Mouse (Mus musculus): Measurements from ENCODE around the gene Snta1. TPM values are rescaled to one million over a fixed set of nuclear protein-coding genes. Genes with fewer than 3 reads are reported as not detected.

The Snta1 gene
- polyA plus RNA-seq, 1 experiment from 2014 or later: 4.5 TPM

DNA sequence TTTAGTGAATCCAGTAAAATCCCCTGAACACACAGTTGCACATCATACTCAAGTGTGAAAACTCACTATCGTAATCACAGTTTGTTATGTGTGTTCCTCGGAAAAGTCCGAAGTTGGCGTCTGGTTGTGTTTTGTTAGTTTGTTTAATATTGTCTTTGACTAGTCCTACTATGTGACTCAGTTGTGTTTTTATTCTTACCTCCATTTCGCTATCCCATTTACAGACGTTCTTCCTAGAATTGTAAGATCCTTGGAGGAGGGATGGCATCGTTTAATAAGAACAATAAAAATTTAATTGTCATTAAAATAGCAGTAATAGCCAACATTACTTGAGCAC is 29.3 kb upstream of the Snta1 start:
- peaks cover 11% of the 10 kb centered on the region; the same call in 1 of the 2 replicates for H3K4me1 ChIP-seq (ENCODE audit: control insufficient read depth, insufficient read depth, low read length)
- WGBS: 14% methylated on average over 7 of the region's 7 CpGs
- H3K4me2 ChIP-seq (replicated peaks; ENCODE audit: low read depth, low read length): peak overlapping the region; percentile 62
- H3K27ac ChIP-seq (ENCODE audit: low read depth, low read length): 0 out of 2 replicates have a peak overlapping the region, but pooled peaks have one; percentile 93
- peak overlapping the region; percentile 91 for H3K9ac ChIP-seq (ENCODE audit: low read depth, low read length)
- no peaks in the 10 kb centered on the region for H3K36me3 ChIP-seq (ENCODE audit: control insufficient read depth, insufficient read depth, low read length)
- no peaks in the 10 kb centered on the region for H3K9me3 ChIP-seq (ENCODE audit: control insufficient read depth, low read length)
- peak overlapping the region; percentile 83 for H3K4me3 ChIP-seq (ENCODE audit: low read length)
- ATAC-seq (ENCODE audit: low FRiP score, low TSS enrichment): no peak
- no peaks in the 10 kb centered on the region for H3K27me3 ChIP-seq (ENCODE audit: control insufficient read depth, insufficient read depth, low read length)

DNA sequence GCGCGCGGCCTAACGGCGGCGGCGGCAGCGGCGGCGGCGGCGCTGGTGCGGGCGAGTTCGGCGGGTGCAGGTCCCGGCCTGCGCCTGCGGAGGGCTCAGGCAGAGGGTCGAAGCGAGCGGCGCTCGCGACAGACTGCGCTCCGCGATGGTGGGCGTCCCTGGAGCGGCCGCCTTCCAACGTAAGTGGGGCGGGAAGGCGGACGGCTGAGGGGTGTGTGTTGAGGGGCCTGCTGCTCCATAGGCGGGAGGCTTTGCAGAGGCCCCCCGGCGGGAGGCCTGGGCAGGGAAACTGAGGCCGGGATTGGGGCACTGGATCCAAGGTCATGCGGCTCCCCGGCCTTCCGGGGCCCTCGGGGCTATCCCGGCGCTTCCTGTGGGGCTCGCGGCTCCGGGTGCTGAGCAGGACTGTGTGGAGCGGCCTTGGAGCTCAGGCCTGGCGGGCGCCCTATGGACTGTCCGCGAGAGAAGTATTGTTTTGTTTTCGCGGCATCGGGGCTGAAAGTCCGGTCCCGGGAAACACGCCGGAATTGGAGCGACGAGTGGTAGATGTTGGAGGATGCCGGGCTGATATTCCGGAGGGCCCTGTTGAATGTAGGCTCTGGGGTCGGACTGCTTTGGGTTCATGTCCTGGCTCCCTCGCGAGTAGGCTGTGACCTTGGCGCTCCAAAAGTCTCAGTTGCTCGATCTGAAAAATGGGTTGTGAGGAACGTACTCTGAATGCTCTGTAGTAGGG is 28.7 kb upstream of the Snta1 start, which contains the start of gene Cbfa2t2:
Cbfa2t2 (plus strand) TSS at position 24 of the 733 bp plus-strand sequence.
- H3K36me3 ChIP-seq (ENCODE audit: control insufficient read depth, insufficient read depth, low read length): no peaks in the 10 kb centered on the region
- ATAC-seq (ENCODE audit: low FRiP score, low TSS enrichment): peak; percentile 87
- under 1% methylated on average over 67 of the region's 70 CpGs for WGBS
- peak within 1 kb of the TSS; percentile 91 for H3K9ac ChIP-seq (ENCODE audit: low read depth, low read length)
- no peaks in the 10 kb centered on the region for H3K27me3 ChIP-seq (ENCODE audit: control insufficient read depth, insufficient read depth, low read length)
- H3K4me2 ChIP-seq (replicated peaks; ENCODE audit: low read depth, low read length): peak within 1 kb of the TSS; percentile 62
- H3K4me1 ChIP-seq (ENCODE audit: control insufficient read depth, insufficient read depth, low read length): peaks cover 11% of the 10 kb centered on the region; the same call in 1 of the 2 replicates
- H3K27ac ChIP-seq (ENCODE audit: low read depth, low read length): peak within 1 kb of the TSS; percentile 93
- H3K4me3 ChIP-seq (ENCODE audit: low read length): peak within 1 kb of the TSS; percentile 83
- no peaks in the 10 kb centered on the region for H3K9me3 ChIP-seq (ENCODE audit: control insufficient read depth, low read length)

GRCm38 (mm10) chr2:154436076-154436457 is 28.2 kb upstream of the Snta1 start:
- ATAC-seq (ENCODE audit: low FRiP score, low TSS enrichment): peak; percentile 99
- H3K36me3 ChIP-seq (ENCODE audit: control insufficient read depth, insufficient read depth, low read length): no peaks in the 10 kb centered on the region
- H3K4me1 ChIP-seq (ENCODE audit: control insufficient read depth, insufficient read depth, low read length): peaks cover 11% of the 10 kb centered on the region; the same call in 1 of the 2 replicates
- no peaks in the 10 kb centered on the region for H3K9me3 ChIP-seq (ENCODE audit: control insufficient read depth, low read length)
- no peaks in the 10 kb centered on the region for H3K27me3 ChIP-seq (ENCODE audit: control insufficient read depth, insufficient read depth, low read length)
- peak overlapping the region; percentile 91 for H3K9ac ChIP-seq (ENCODE audit: low read depth, low read length)
- WGBS: under 1% methylated on average over 42 of the region's 44 CpGs
- peak overlapping the region; percentile 83 for H3K4me3 ChIP-seq (ENCODE audit: low read length)
- H3K27ac ChIP-seq (ENCODE audit: low read depth, low read length): no peak overlapping the region
- H3K4me2 ChIP-seq (replicated peaks; ENCODE audit: low read depth, low read length): peak overlapping the region; percentile 45

DNA sequence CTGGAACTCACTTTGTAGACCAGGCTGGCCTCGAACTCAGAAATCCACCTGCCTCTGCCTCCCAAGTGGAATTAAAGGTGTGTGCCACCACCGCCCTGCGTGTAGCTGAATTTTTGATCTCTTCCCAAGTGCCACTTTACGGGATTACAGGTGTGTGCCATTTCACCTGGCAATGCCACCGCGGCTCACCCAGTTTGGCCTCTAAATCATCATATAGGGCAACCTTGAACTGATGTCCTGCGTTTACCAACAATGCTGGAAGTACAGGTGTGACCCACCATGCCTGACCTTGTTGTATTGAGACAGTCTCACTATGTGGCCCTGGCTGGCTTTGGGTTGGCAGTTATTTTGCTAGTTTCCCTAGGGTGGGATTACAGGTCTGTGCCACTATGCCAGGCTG is 26.8 kb upstream of the Snta1 start:
- H3K27ac ChIP-seq (ENCODE audit: low read depth, low read length): no peak overlapping the region
- 95% methylated on average over 7 of the region's 7 CpGs for WGBS
- no peak overlapping the region for H3K4me2 ChIP-seq (replicated peaks; ENCODE audit: low read depth, low read length)
- ATAC-seq (ENCODE audit: low FRiP score, low TSS enrichment): no peak
- peaks cover 11% of the 10 kb centered on the region; the same call in 1 of the 2 replicates for H3K4me1 ChIP-seq (ENCODE audit: control insufficient read depth, insufficient read depth, low read length)
- no peaks in the 10 kb centered on the region for H3K27me3 ChIP-seq (ENCODE audit: control insufficient read depth, insufficient read depth, low read length)
- no peak overlapping the region for H3K4me3 ChIP-seq (ENCODE audit: low read length)
- H3K9ac ChIP-seq (ENCODE audit: low read depth, low read length): no peak overlapping the region
- H3K9me3 ChIP-seq (ENCODE audit: control insufficient read depth, low read length): no peaks in the 10 kb centered on the region
- H3K36me3 ChIP-seq (ENCODE audit: control insufficient read depth, insufficient read depth, low read length): no peaks in the 10 kb centered on the region

GRCm38 (mm10) chr2:154433391-154433790 is 25.5 kb upstream of the Snta1 start:
- no peak overlapping the region for H3K27ac ChIP-seq (ENCODE audit: low read depth, low read length)
- peaks cover 9% of the 10 kb centered on the region; the same call in 1 of the 2 replicates for H3K4me1 ChIP-seq (ENCODE audit: control insufficient read depth, insufficient read depth, low read length)
- WGBS: 69% methylated on average over 3 of the region's 3 CpGs
- no peaks in the 10 kb centered on the region for H3K27me3 ChIP-seq (ENCODE audit: control insufficient read depth, insufficient read depth, low read length)
- H3K4me2 ChIP-seq (replicated peaks; ENCODE audit: low read depth, low read length): no peak overlapping the region
- ATAC-seq (ENCODE audit: low FRiP score, low TSS enrichment): no peak
- no peak overlapping the region for H3K4me3 ChIP-seq (ENCODE audit: low read length)
- H3K9me3 ChIP-seq (ENCODE audit: control insufficient read depth, low read length): no peaks in the 10 kb centered on the region
- no peaks in the 10 kb centered on the region for H3K36me3 ChIP-seq (ENCODE audit: control insufficient read depth, insufficient read depth, low read length)
- no peak overlapping the region for H3K9ac ChIP-seq (ENCODE audit: low read depth, low read length)

- H3K4me1 ChIP-seq (ENCODE audit: control insufficient read depth, insufficient read depth, low read length): peaks cover 10% of the 10 kb centered on the region
- H3K27ac ChIP-seq (ENCODE audit: low read depth, low read length): no peak overlapping the region
- H3K4me2 ChIP-seq (replicated peaks; ENCODE audit: low read depth, low read length): no peak overlapping the region
- WGBS: 47% methylated on average over 2 of the region's 2 CpGs
- H3K9me3 ChIP-seq (ENCODE audit: control insufficient read depth, low read length): no peaks in the 10 kb centered on the region
- H3K9ac ChIP-seq (ENCODE audit: low read depth, low read length): no peak overlapping the region
- no peak for ATAC-seq (ENCODE audit: low FRiP score, low TSS enrichment)
- H3K27me3 ChIP-seq (ENCODE audit: control insufficient read depth, insufficient read depth, low read length): no peaks in the 10 kb centered on the region
- H3K4me3 ChIP-seq (ENCODE audit: low read length): no peak overlapping the region
- no peaks in the 10 kb centered on the region for H3K36me3 ChIP-seq (ENCODE audit: control insufficient read depth, insufficient read depth, low read length)
Measured at GRCm38 (mm10) chr2:154432696-154433095, 24.8 kb upstream of the Snta1 start.

GRCm38 (mm10) chr2:154430566-154430965 is 22.7 kb upstream of the Snta1 start:
- Histone ChIP-seq H3K4me1 (ENCODE audit: control insufficient read depth, insufficient read depth, low read length) (peaks cover 4% of the 10 kb centered on the region; the same call in 1 of the 2 replicates), H3K4me3 (ENCODE audit: low read length) (no peak overlapping the region), H3K27me3 (ENCODE audit: control insufficient read depth, insufficient read depth, low read length) (no peaks in the 10 kb centered on the region), H3K4me2 (replicated peaks; ENCODE audit: low read depth, low read length) (no peak overlapping the region), H3K36me3 (ENCODE audit: control insufficient read depth, insufficient read depth, low read length) (no peaks in the 10 kb centered on the region), H3K27ac (ENCODE audit: low read depth, low read length) (no peak overlapping the region), H3K9ac (ENCODE audit: low read depth, low read length) (no peak overlapping the region), H3K9me3 (ENCODE audit: control insufficient read depth, low read length) (peaks cover 2% of the 10 kb centered on the region; the same call in 1 of the 2 replicates)
- 96% methylated on average over 2 of the region's 2 CpGs for WGBS
- no peak for ATAC-seq (ENCODE audit: low FRiP score, low TSS enrichment)

GRCm38 (mm10) chr2:154427853-154428360 is 20.0 kb upstream of the Snta1 start:
- H3K4me3 ChIP-seq (ENCODE audit: low read length): peak overlapping the region; percentile 1; the same call in 1 of the 2 replicates
- peaks cover 5% of the 10 kb centered on the region; the same call in 1 of the 2 replicates for H3K9me3 ChIP-seq (ENCODE audit: control insufficient read depth, low read length)
- peak overlapping the region; percentile 15 for H3K4me2 ChIP-seq (replicated peaks; ENCODE audit: low read depth, low read length)
- peak overlapping the region; percentile 49 for H3K27ac ChIP-seq (ENCODE audit: low read depth, low read length)
- no peaks in the 10 kb centered on the region for H3K36me3 ChIP-seq (ENCODE audit: control insufficient read depth, insufficient read depth, low read length)
- H3K27me3 ChIP-seq (ENCODE audit: control insufficient read depth, insufficient read depth, low read length): no peaks in the 10 kb centered on the region
- WGBS: 12% methylated on average over 17 of the region's 17 CpGs
- peaks cover 4% of the 10 kb centered on the region; the same call in 1 of the 2 replicates for H3K4me1 ChIP-seq (ENCODE audit: control insufficient read depth, insufficient read depth, low read length)
- H3K9ac ChIP-seq (ENCODE audit: low read depth, low read length): 0 out of 2 replicates have a peak overlapping the region, but pooled peaks have one; percentile 12
- peak; percentile 58 for ATAC-seq (ENCODE audit: low FRiP score, low TSS enrichment)

Measured in kidney, embryonic 14.5 days (tissue).